Mouse (Mus musculus) liver, postnatal 0 days (tissue): Measurements from ENCODE around the gene Afg3l1. TPM values are rescaled to one million over a fixed set of nuclear protein-coding genes. Genes with fewer than 3 reads are reported as not detected.
"Not testable (repeated sequence)": the region's sequence is repeated elsewhere in the genome, so short reads cannot be mapped to it uniquely, and the experiment has no call there.

Source experiments
- ATAC-seq: fragments of 200-750 bp; cut with Nextera tagmentation; 2 replicates; pipeline ENCODE4 v1.8.0; 2017; ENCODE audit warnings: mild to moderate bottlenecking, moderate library complexity
- DNase-seq: peaks from one replicate; pipeline ENCODE4 v3.0.0-alpha.2; 2016
- H3K27ac ChIP-seq: fragments of 300-500 bp; sonication (generic); 2 replicates; pipeline ENCODE4 v1.5.1; 2014; ENCODE audit warnings: antibody characterized with exemption, moderate library complexity, mild to moderate bottlenecking, low read depth
- H3K27me3 ChIP-seq: fragments of 300-500 bp; sonication (generic); 2 replicates; pipeline ENCODE4 v1.6.1; 2014; ENCODE audit warnings: low read length, control low read depth, mixed read lengths; ENCODE audit not compliant: insufficient read depth
- H3K36me3 ChIP-seq: fragments of 300-500 bp; sonication (generic); replicated peaks from 2 replicates; pipeline ENCODE4 v1.6.1; 2014; ENCODE audit warnings: mild to moderate bottlenecking, control low read depth, low read length, moderate library complexity, mixed read lengths; ENCODE audit not compliant: insufficient read depth
- H3K4me1 ChIP-seq: fragments of 300-500 bp; sonication (generic); 2 replicates; pipeline ENCODE4 v1.6.1; 2014; ENCODE audit warnings: antibody characterized with exemption, mild to moderate bottlenecking, control low read depth; ENCODE audit not compliant: insufficient read depth
- H3K4me2 ChIP-seq: fragments of 300-500 bp; sonication (generic); 2 replicates; pipeline ENCODE4 v1.6.1; 2014; ENCODE audit warnings: low read depth, mild to moderate bottlenecking, low read length, moderate library complexity, mixed read lengths
- H3K4me3 ChIP-seq: fragments of 300-500 bp; sonication (generic); 2 replicates; pipeline ENCODE4 v1.5.1; 2014; ENCODE audit warnings: low read depth, low read length
- H3K9ac ChIP-seq: fragments of 300-500 bp; sonication (generic); replicated peaks from 2 replicates; pipeline ENCODE4 v1.6.1; 2014; ENCODE audit warnings: mild to moderate bottlenecking, moderate library complexity
- H3K9me3 ChIP-seq: fragments of 300-500 bp; sonication (generic); 2 replicates; pipeline ENCODE4 v1.6.1; 2016; ENCODE audit warnings: mild to moderate bottlenecking, control low read depth, low read length, mixed read lengths
- CTCF ChIP-seq: sonication (generic); IDR thresholded peaks from 2 replicates; pipeline ENCODE4 v1.5.1; 2016; ENCODE audit warnings: antibody characterized with exemption, low read depth
- EP300 ChIP-seq: IDR thresholded peaks from 2 replicates; pipeline ENCODE4 v1.6.1; 2016; ENCODE audit warnings: antibody characterized with exemption, low read depth, mild to moderate bottlenecking
- WGBS: fragments of 180-500 bp; shearing (Covaris S2); extraction: QIAGEN DNeasy Blood & Tissue Kit; methylation state at CpG from one replicate; pipeline ENCODE4 v1.1.7; 2014; ENCODE audit not compliant: insufficient replicate concordance; 5-methylcytosine and 5-hydroxymethylcytosine counted together
- polyA plus RNA-seq: library from polyadenylated mRNA; unstranded; fragments of >200 nt; fragmentation: Nextera tagmentation; extraction: Ambion mirVana; gene quantifications from 2 replicates; pipeline ENCODE4 v1.2.1, GENCODE M21; 2015

Afg3l1 gene
- polyA plus RNA-seq, 1 experiment from 2014 or later, result 24.3 TPM

DNA sequence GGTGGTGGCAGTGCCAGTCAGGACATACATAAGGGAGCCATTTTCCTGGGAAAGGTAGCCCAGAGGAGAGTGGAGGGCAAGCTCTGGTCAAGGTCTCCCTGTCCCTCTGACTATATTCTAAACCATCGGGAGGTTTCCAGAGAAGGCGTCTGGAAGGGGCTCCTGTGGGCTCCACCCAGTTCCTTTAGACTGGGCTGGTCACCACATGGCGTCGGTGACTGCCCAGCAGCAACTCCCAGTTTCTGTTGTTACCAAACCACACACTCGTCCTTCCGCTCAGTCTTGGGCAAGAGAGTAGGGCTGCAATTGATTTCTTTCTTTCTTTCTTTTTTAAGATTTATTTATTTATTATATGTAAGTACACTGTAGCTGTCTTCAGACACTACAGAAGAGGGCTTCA, 33.6 kb upstream of the Afg3l1 start:
- TF ChIP-seq CTCF (no peak), EP300 (no peak)
- Histone ChIP-seq H3K9me3 (no peaks in the 10 kb centered on the region), H3K9ac (peak overlapping the region; percentile 91; the same call in 1 of the 2 replicates), H3K4me2 (peak overlapping the region; percentile 85), H3K27me3 (no peaks in the 10 kb centered on the region), H3K36me3 (0 out of 2 replicates have a peak, but pooled peaks cover under 1% of the 10 kb centered on the region), H3K27ac (peak overlapping the region; percentile 71; the same call in 1 of the 2 replicates), H3K4me1 (peaks cover 16% of the 10 kb centered on the region), H3K4me3 (peak overlapping the region; percentile 84; the same call in 1 of the 2 replicates)
- no peak for DNase-seq
- ATAC-seq, result no peak
- 73% methylated on average over 6 of the region's 6 CpGs for WGBS

- TF ChIP-seq CTCF (no peak), EP300 (no peak)
Measured at GRCm38 (mm10) chr8:123445981-123446380, 31.7 kb upstream of the Afg3l1 start.

GRCm38 (mm10) chr8:123446799-123447198, 30.9 kb upstream of the Afg3l1 start:
- H3K27me3 ChIP-seq, result no peaks in the 10 kb centered on the region
- ATAC-seq (no peak), DNase-seq (no peak)
- no peak overlapping the region for H3K4me2 ChIP-seq
- peaks cover 16% of the 10 kb centered on the region for H3K4me1 ChIP-seq
- no peaks in the 10 kb centered on the region for H3K9me3 ChIP-seq
- H3K36me3 ChIP-seq, result 0 out of 2 replicates have a peak, but pooled peaks cover 3% of the 10 kb centered on the region
- TF ChIP-seq CTCF, result no peak
- TF ChIP-seq EP300, result no peak
- no peak overlapping the region for H3K9ac ChIP-seq
- no peak overlapping the region for H3K4me3 ChIP-seq
- 81% methylated on average over 6 of the region's 6 CpGs for WGBS
- H3K27ac ChIP-seq, result no peak overlapping the region

More at GRCm38 (mm10) chr8:123445981-123446380, 31.7 kb upstream of the Afg3l1 start:
- no peaks in the 10 kb centered on the region for H3K9me3 ChIP-seq
- no peaks in the 10 kb centered on the region for H3K27me3 ChIP-seq
- no peak for DNase-seq
- H3K4me1 ChIP-seq, result peaks cover 16% of the 10 kb centered on the region
- H3K27ac ChIP-seq, result no peak overlapping the region
- no peak overlapping the region for H3K4me3 ChIP-seq
- H3K36me3 ChIP-seq, result 0 out of 2 replicates have a peak, but pooled peaks cover 3% of the 10 kb centered on the region
- no peak overlapping the region for H3K4me2 ChIP-seq
- no peak for ATAC-seq
- no peak overlapping the region for H3K9ac ChIP-seq
- 76% methylated on average over 10 of the region's 10 CpGs for WGBS

DNA sequence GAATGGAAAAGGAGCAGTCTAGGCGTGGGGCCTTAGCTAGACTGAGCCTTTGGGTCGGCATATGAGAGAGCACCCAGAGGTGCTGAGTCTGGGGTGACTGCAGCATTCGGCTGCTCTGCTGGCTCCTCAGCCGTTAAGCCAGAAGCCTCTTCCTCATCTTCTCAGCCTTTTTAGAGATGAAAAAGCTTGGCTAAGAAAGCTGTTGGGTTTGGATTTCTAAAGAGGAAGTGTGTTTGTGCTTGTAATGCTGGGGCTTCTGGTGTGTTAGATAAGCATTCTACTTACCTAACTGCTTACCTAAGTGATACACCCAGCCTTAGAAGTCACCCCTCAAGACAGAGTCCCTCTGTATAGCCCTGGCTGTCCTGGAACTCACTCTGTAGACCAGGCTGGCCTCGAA, 26.9 kb upstream of the Afg3l1 start:
- no peak for TF ChIP-seq CTCF
- peak; percentile 68; the same call in 1 of the 2 replicates for TF ChIP-seq EP300
- H3K4me3 ChIP-seq, result no peak overlapping the region
- no peak overlapping the region for H3K9ac ChIP-seq
- WGBS, result 42% methylated on average over 5 of the region's 5 CpGs
- no peaks in the 10 kb centered on the region for H3K9me3 ChIP-seq
- H3K4me1 ChIP-seq, result 0 out of 2 replicates have a peak, but pooled peaks cover 2% of the 10 kb centered on the region
- H3K36me3 ChIP-seq, result peaks cover 22% of the 10 kb centered on the region
- H3K27me3 ChIP-seq, result no peaks in the 10 kb centered on the region
- peak overlapping the region; percentile 24 for H3K27ac ChIP-seq
- ATAC-seq, result peak; percentile 61
- no peak for DNase-seq
- H3K4me2 ChIP-seq, result no peak overlapping the region

DNA sequence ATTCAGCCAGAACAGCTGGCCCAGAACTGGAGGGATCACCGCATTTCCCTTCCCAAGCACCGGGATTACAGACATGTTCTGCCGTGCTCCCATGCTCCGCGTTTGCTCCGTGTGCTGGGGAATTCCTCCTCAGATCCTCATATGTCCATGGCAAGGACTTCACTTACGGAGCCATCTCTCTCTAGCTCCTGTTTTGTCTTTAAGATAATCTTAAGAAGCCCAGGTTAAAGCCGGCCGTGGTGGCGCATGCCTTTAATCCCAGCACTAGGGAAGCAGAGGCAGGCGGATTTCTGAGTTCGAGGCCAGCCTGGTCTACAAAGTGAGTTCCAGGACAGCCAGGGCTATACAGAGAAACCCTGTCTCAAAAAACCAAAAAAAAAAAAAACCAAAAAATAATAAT, 26.0 kb upstream of the Afg3l1 start:
- not testable (repeated sequence) for ATAC-seq, H3K4me1 ChIP-seq, H3K27me3 ChIP-seq, H3K9ac ChIP-seq, H3K4me2 ChIP-seq, H3K4me3 ChIP-seq, H3K9me3 ChIP-seq, DNase-seq
- WGBS, result 84% methylated on average over 12 of the region's 12 CpGs
- peaks cover 28% of the 10 kb centered on the region for H3K36me3 ChIP-seq
- 0 out of 2 replicates have a peak overlapping the region, but pooled peaks have one; percentile 24 for H3K27ac ChIP-seq

GRCm38 (mm10) chr8:123452149-123452548, 25.6 kb upstream of the Afg3l1 start:
- no peak overlapping the region for H3K9ac ChIP-seq
- peaks cover 32% of the 10 kb centered on the region for H3K36me3 ChIP-seq
- 0 out of 2 replicates have a peak, but pooled peaks cover 2% of the 10 kb centered on the region for H3K4me1 ChIP-seq
- H3K27ac ChIP-seq, result no peak overlapping the region
- H3K4me3 ChIP-seq, result no peak overlapping the region
- DNase-seq (no peak), ATAC-seq (peak; percentile 48)
- H3K4me2 ChIP-seq, result no peak overlapping the region
- H3K9me3 ChIP-seq, result no peaks in the 10 kb centered on the region
- no peaks in the 10 kb centered on the region for H3K27me3 ChIP-seq
- TF ChIP-seq EP300 (peak; percentile 66), CTCF (no peak)
- 41% methylated on average over 4 of the region's 4 CpGs for WGBS
